Mouse (Mus musculus) ES-Bruce4 (cell line): ENCODE measurements around the gene Fgfr2.
"Not testable (repeated sequence)": the region's sequence is repeated elsewhere in the genome, so short reads cannot be mapped to it uniquely, and the experiment has no call there.

Experiments
- EP300 ChIP-seq: IDR thresholded peaks from 2 replicates; pipeline ENCODE4 v1.6.1; 2011; ENCODE audit warnings: low read depth, low read length; ENCODE audit not compliant: insufficient read depth
- POLR2A ChIP-seq: IDR thresholded peaks from one replicate; pipeline ENCODE4 v1.8.1; 2011; ENCODE audit warnings: low read length; ENCODE audit not compliant: insufficient read depth

DNA sequence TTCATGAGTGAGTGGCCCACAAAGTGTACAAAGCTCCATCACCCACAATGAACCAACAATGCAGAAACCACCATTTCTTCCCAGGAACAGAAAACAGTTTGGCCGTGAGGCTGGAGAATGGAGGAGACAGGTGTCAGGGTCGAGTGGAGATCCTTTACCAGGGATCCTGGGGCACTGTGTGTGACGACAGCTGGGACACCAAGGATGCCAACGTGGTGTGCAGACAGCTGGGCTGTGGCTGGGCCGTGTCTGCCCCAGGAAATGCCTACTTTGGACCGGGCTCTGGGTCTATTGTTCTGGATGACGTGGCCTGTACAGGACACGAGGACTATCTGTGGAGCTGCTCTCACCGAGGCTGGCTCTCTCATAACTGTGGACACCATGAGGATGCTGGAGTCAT lies 2040.7 kb downstream of the Fgfr2 start:
- not testable (repeated sequence) for TF ChIP-seq POLR2A, EP300
